Mouse (Mus musculus) liver, embryonic 14.5 days (tissue): ENCODE results near the gene Akap13.

Experiments used
- CTCF ChIP-seq: IDR thresholded peaks from 2 replicates; pipeline ENCODE4 v1.5.1; 2016; ENCODE audit warnings: antibody characterized with exemption, low read depth, control low read depth
- EP300 ChIP-seq: IDR thresholded peaks from 2 replicates; pipeline ENCODE4 v1.6.1; 2016; ENCODE audit warnings: antibody characterized with exemption, low read depth

GRCm38 (mm10) chr7:75750581-75750980, 295.2 kb downstream of the Akap13 start:
- peak; percentile 8; the same call in 1 of the 2 replicates for TF ChIP-seq CTCF
- TF ChIP-seq EP300, result no peak
